Mouse (Mus musculus) G1E (cell line): ENCODE results near the gene Irf1.

Experiments used
- CTCF ChIP-seq: IDR thresholded peaks from 2 replicates; pipeline ENCODE4 v1.5.1; 2012; ENCODE audit warnings: low read depth, low read length, inconsistent platforms, mixed read lengths
- GATA1 ChIP-seq: IDR thresholded peaks from 2 replicates; pipeline ENCODE4 v1.6.1; 2012; ENCODE audit warnings: borderline replicate concordance, low read length, inconsistent platforms, mixed read lengths
- POLR2AphosphoS5 ChIP-seq: IDR thresholded peaks from 2 replicates; pipeline ENCODE4 v1.6.1; 2012; ENCODE audit warnings: low read depth, low read length, inconsistent platforms; ENCODE audit not compliant: insufficient replicate concordance

DNA sequence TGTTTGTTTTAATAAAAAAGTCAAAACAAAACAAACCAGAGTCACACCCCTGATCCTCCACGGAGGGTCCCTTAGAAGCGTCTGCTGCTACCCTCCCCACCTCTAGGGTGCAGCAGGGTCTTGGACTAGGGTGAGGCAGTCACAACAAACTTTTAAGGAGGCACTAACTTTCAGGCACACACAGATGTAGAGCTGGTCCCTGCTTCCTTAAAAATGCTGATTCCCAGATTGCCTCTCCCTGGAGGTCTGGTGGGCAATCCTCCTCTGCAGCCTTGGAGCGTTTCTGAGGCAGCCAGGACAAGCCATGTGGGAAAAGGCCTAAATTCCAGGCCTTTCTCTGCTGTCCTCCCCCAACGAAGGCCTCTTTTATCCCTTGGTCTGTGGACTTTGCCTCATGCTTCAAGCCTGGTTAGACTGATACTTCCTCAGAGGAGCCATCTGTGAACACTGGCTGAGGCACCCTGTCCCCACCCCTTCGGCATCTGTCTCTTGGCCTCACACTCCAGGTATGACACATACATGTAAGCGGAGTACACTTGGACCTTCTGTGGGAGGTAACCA is 10.9 kb upstream of the Irf1 start:
- TF ChIP-seq CTCF (no peak), POLR2AphosphoS5 (no peak), GATA1 (no peak)
